Mouse (Mus musculus): ENCODE measurements around the gene AI854703. TPM values are rescaled to one million over a fixed set of nuclear protein-coding genes. Genes with fewer than 3 reads are reported as not detected.

Gene AI854703
- polyA plus RNA-seq, 1 experiment from 2014 or later: 14.2 TPM

GRCm38 (mm10) chr6:48650041-48650440 is 23.5 kb downstream of the AI854703 start:
- DNase-seq (no peak), ATAC-seq (ENCODE audit: low FRiP score, low TSS enrichment) (no peak)
- Histone ChIP-seq H3K36me3 (ENCODE audit: control insufficient read depth, insufficient read depth, low read length) (no peaks in the 10 kb centered on the region), H3K9me3 (ENCODE audit: control insufficient read depth, low read length) (no peaks in the 10 kb centered on the region), H3K4me2 (ENCODE audit: low read length) (no peak overlapping the region), H3K4me3 (replicated peaks; ENCODE audit: low read depth, low read length) (no peak overlapping the region), H3K27me3 (ENCODE audit: control insufficient read depth, insufficient read depth, low read length) (no peaks in the 10 kb centered on the region), H3K9ac (replicated peaks; ENCODE audit: low read length) (no peak overlapping the region), H3K4me1 (ENCODE audit: control insufficient read depth, insufficient read depth, low read length) (no peaks in the 10 kb centered on the region), H3K27ac (replicated peaks; ENCODE audit: low read depth, low read length) (no peak overlapping the region)
- WGBS: 90% methylated on average over 9 of the region's 9 CpGs

- WGBS: 91% methylated on average over 5 of the region's 5 CpGs
- Histone ChIP-seq H3K27ac (replicated peaks; ENCODE audit: low read depth, low read length) (no peak overlapping the region), H3K9me3 (ENCODE audit: control insufficient read depth, low read length) (no peaks in the 10 kb centered on the region), H3K4me3 (replicated peaks; ENCODE audit: low read depth, low read length) (no peak overlapping the region), H3K9ac (replicated peaks; ENCODE audit: low read length) (no peak overlapping the region), H3K36me3 (ENCODE audit: control insufficient read depth, insufficient read depth, low read length) (no peaks in the 10 kb centered on the region), H3K4me2 (ENCODE audit: low read length) (no peak overlapping the region), H3K4me1 (ENCODE audit: control insufficient read depth, insufficient read depth, low read length) (no peaks in the 10 kb centered on the region), H3K27me3 (ENCODE audit: control insufficient read depth, insufficient read depth, low read length) (no peaks in the 10 kb centered on the region)
- ATAC-seq (ENCODE audit: low FRiP score, low TSS enrichment) (no peak), DNase-seq (no peak)
Measured at GRCm38 (mm10) chr6:48658721-48659120, 32.2 kb downstream of the AI854703 start.

GRCm38 (mm10) chr6:48664750-48665149 is 38.2 kb downstream of the AI854703 start:
- no peak overlapping the region for H3K4me2 ChIP-seq (ENCODE audit: low read length)
- DNase-seq (no peak), ATAC-seq (ENCODE audit: low FRiP score, low TSS enrichment) (no peak)
- H3K27me3 ChIP-seq (ENCODE audit: control insufficient read depth, insufficient read depth, low read length): no peaks in the 10 kb centered on the region
- no peaks in the 10 kb centered on the region for H3K4me1 ChIP-seq (ENCODE audit: control insufficient read depth, insufficient read depth, low read length)
- H3K4me3 ChIP-seq (replicated peaks; ENCODE audit: low read depth, low read length): no peak overlapping the region
- no peaks in the 10 kb centered on the region for H3K36me3 ChIP-seq (ENCODE audit: control insufficient read depth, insufficient read depth, low read length)
- 85% methylated on average over 4 of the region's 4 CpGs for WGBS
- H3K9me3 ChIP-seq (ENCODE audit: control insufficient read depth, low read length): no peaks in the 10 kb centered on the region
- no peak overlapping the region for H3K9ac ChIP-seq (replicated peaks; ENCODE audit: low read length)
- H3K27ac ChIP-seq (replicated peaks; ENCODE audit: low read depth, low read length): no peak overlapping the region

DNA sequence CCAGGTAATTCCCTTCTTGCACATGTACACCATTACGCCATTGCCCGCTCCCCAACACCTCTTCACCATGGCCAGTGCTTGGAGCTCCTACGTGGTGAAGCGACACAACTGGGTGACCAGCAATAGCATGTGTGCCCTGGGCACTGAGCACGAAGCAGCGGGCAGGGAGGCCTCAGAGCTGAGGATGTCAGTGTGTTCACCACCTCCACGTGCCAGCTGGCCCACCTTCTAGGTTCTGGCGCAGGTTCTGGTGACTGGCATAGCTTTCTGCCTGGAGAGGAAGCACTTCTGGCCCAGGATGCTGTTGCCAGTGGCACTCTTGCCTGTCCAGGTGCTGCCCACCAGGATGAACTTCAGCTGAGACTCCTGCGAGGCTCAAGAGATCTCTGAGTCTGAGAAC is 38.9 kb downstream of the AI854703 start:
- no peak for ATAC-seq (ENCODE audit: low FRiP score, low TSS enrichment)
- 94% methylated on average over 9 of the region's 9 CpGs for WGBS
- DNase-seq: no peak

GRCm38 (mm10) chr6:48666159-48666586 is 39.6 kb downstream of the AI854703 start:
- H3K4me1 ChIP-seq (ENCODE audit: control insufficient read depth, insufficient read depth, low read length): no peaks in the 10 kb centered on the region
- no peaks in the 10 kb centered on the region for H3K36me3 ChIP-seq (ENCODE audit: control insufficient read depth, insufficient read depth, low read length)
- H3K9me3 ChIP-seq (ENCODE audit: control insufficient read depth, low read length): no peaks in the 10 kb centered on the region
- no peak overlapping the region for H3K27ac ChIP-seq (replicated peaks; ENCODE audit: low read depth, low read length)
- DNase-seq (no peak), ATAC-seq (ENCODE audit: low FRiP score, low TSS enrichment) (no peak)
- no peak overlapping the region for H3K4me3 ChIP-seq (replicated peaks; ENCODE audit: low read depth, low read length)
- no peak overlapping the region for H3K9ac ChIP-seq (replicated peaks; ENCODE audit: low read length)
- H3K27me3 ChIP-seq (ENCODE audit: control insufficient read depth, insufficient read depth, low read length): no peaks in the 10 kb centered on the region
- 74% methylated on average over 7 of the region's 7 CpGs for WGBS
- no peak overlapping the region for H3K4me2 ChIP-seq (ENCODE audit: low read length)

More for the DNA sequence above, 38.9 kb downstream of the AI854703 start:
- no peak overlapping the region for H3K27ac ChIP-seq (replicated peaks; ENCODE audit: low read depth, low read length)
- H3K4me2 ChIP-seq (ENCODE audit: low read length): no peak overlapping the region
- no peak overlapping the region for H3K4me3 ChIP-seq (replicated peaks; ENCODE audit: low read depth, low read length)
- no peaks in the 10 kb centered on the region for H3K36me3 ChIP-seq (ENCODE audit: control insufficient read depth, insufficient read depth, low read length)
- H3K27me3 ChIP-seq (ENCODE audit: control insufficient read depth, insufficient read depth, low read length): no peaks in the 10 kb centered on the region
- H3K9me3 ChIP-seq (ENCODE audit: control insufficient read depth, low read length): no peaks in the 10 kb centered on the region
- H3K9ac ChIP-seq (replicated peaks; ENCODE audit: low read length): no peak overlapping the region
- H3K4me1 ChIP-seq (ENCODE audit: control insufficient read depth, insufficient read depth, low read length): no peaks in the 10 kb centered on the region

GRCm38 (mm10) chr6:48668022-48668421 is 41.5 kb downstream of the AI854703 start:
- Histone ChIP-seq H3K4me2 (ENCODE audit: low read length) (no peak overlapping the region), H3K36me3 (ENCODE audit: control insufficient read depth, insufficient read depth, low read length) (no peaks in the 10 kb centered on the region), H3K27ac (replicated peaks; ENCODE audit: low read depth, low read length) (no peak overlapping the region), H3K4me3 (replicated peaks; ENCODE audit: low read depth, low read length) (no peak overlapping the region), H3K27me3 (ENCODE audit: control insufficient read depth, insufficient read depth, low read length) (no peaks in the 10 kb centered on the region), H3K9me3 (ENCODE audit: control insufficient read depth, low read length) (no peaks in the 10 kb centered on the region), H3K4me1 (ENCODE audit: control insufficient read depth, insufficient read depth, low read length) (no peaks in the 10 kb centered on the region), H3K9ac (replicated peaks; ENCODE audit: low read length) (no peak overlapping the region)
- no peak for DNase-seq
- ATAC-seq (ENCODE audit: low FRiP score, low TSS enrichment): no peak

DNA sequence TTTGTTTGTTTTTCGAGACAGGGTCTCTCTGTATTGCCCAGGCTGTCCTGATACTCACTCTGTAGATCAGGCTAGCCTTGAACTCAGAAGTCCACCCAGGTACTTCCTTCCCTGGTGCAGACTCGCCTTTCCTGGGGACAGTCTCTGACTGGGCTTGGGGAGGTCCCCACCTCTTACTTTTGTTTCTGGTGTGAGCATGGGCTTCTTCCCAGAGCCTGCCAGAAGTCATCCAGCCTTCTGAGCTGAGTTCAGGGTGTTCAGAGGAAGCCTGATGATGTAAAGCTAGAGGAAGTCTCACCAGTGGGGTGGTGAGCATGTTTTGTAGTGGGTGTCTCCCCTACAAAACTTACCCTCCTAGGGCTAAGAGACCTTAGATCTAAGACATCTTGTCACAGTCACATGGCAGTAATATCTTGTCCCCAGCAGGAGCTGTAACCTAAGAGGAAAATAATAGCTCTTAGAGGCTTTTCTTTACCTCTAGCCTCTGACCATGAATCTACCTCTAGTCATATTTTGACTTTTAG is 42.9 kb downstream of the AI854703 start:
- ATAC-seq (ENCODE audit: low FRiP score, low TSS enrichment) (no peak), DNase-seq (no peak)
- Histone ChIP-seq H3K4me2 (ENCODE audit: low read length) (no peak overlapping the region), H3K36me3 (ENCODE audit: control insufficient read depth, insufficient read depth, low read length) (no peaks in the 10 kb centered on the region), H3K9me3 (ENCODE audit: control insufficient read depth, low read length) (no peaks in the 10 kb centered on the region), H3K27ac (replicated peaks; ENCODE audit: low read depth, low read length) (no peak overlapping the region), H3K4me3 (replicated peaks; ENCODE audit: low read depth, low read length) (no peak overlapping the region), H3K4me1 (ENCODE audit: control insufficient read depth, insufficient read depth, low read length) (no peaks in the 10 kb centered on the region), H3K27me3 (ENCODE audit: control insufficient read depth, insufficient read depth, low read length) (no peaks in the 10 kb centered on the region), H3K9ac (replicated peaks; ENCODE audit: low read length) (no peak overlapping the region)
- WGBS: 75% methylated on average over 2 of the region's 2 CpGs

- DNase-seq: no peak
Measured at GRCm38 (mm10) chr6:48674291-48675058, 47.9 kb downstream of the AI854703 start.

GRCm38 (mm10) chr6:48675400-48675930 is 48.9 kb downstream of the AI854703 start:
- no peak overlapping the region for H3K4me3 ChIP-seq (replicated peaks; ENCODE audit: low read depth, low read length)
- H3K36me3 ChIP-seq (ENCODE audit: control insufficient read depth, insufficient read depth, low read length): no peaks in the 10 kb centered on the region
- no peaks in the 10 kb centered on the region for H3K27me3 ChIP-seq (ENCODE audit: control insufficient read depth, insufficient read depth, low read length)
- no peak overlapping the region for H3K27ac ChIP-seq (replicated peaks; ENCODE audit: low read depth, low read length)
- no peak overlapping the region for H3K9ac ChIP-seq (replicated peaks; ENCODE audit: low read length)
- ATAC-seq (ENCODE audit: low FRiP score, low TSS enrichment) (no peak), DNase-seq (peak; percentile 21)
- no peaks in the 10 kb centered on the region for H3K9me3 ChIP-seq (ENCODE audit: control insufficient read depth, low read length)
- H3K4me2 ChIP-seq (ENCODE audit: low read length): peak overlapping the region; percentile 29; the same call in 1 of the 2 replicates
- WGBS: 43% methylated on average over 10 of the region's 10 CpGs
- H3K4me1 ChIP-seq (ENCODE audit: control insufficient read depth, insufficient read depth, low read length): no peaks in the 10 kb centered on the region

More at GRCm38 (mm10) chr6:48674291-48675058, 47.9 kb downstream of the AI854703 start:
- no peaks in the 10 kb centered on the region for H3K9me3 ChIP-seq (ENCODE audit: control insufficient read depth, low read length)
- no peak for ATAC-seq (ENCODE audit: low FRiP score, low TSS enrichment)
- no peaks in the 10 kb centered on the region for H3K36me3 ChIP-seq (ENCODE audit: control insufficient read depth, insufficient read depth, low read length)
- H3K27me3 ChIP-seq (ENCODE audit: control insufficient read depth, insufficient read depth, low read length): no peaks in the 10 kb centered on the region
- H3K4me3 ChIP-seq (replicated peaks; ENCODE audit: low read depth, low read length): no peak overlapping the region
- no peak overlapping the region for H3K9ac ChIP-seq (replicated peaks; ENCODE audit: low read length)
- H3K27ac ChIP-seq (replicated peaks; ENCODE audit: low read depth, low read length): no peak overlapping the region
- H3K4me1 ChIP-seq (ENCODE audit: control insufficient read depth, insufficient read depth, low read length): no peaks in the 10 kb centered on the region
- 93% methylated on average over 9 of the region's 9 CpGs for WGBS
- H3K4me2 ChIP-seq (ENCODE audit: low read length): no peak overlapping the region

Data from midbrain, embryonic 14.5 days (tissue).